8 mouse cellular contexts compared by ENCODE assay signal in genomic region chr9:65828511-65828910, GRCm38 (mm10). TPM values are rescaled to one million over a fixed set of nuclear protein-coding genes. Genes with fewer than 3 reads are reported as not detected.
DNase-seq lines count a peak whose midpoint lies in the region; ATAC-seq and TF ChIP-seq lines count a peak whose summit lies in the region.

No protein-coding gene starts in this region.

- H3K27me3 ChIP-seq in lung, embryonic 14.5 days (ENCODE audit: insufficient read depth, low read length): no peaks in the 10 kb centered on the region
- no peaks in the 10 kb centered on the region for H3K27me3 ChIP-seq in forebrain, embryonic 14.5 days (replicated peaks; ENCODE audit: control insufficient read depth, insufficient read depth, low read length)
- no peaks in the 10 kb centered on the region for H3K27me3 ChIP-seq in liver, embryonic 14.5 days (ENCODE audit: control insufficient read depth, insufficient read depth, low read length)
- no peaks in the 10 kb centered on the region for H3K27me3 ChIP-seq in stomach, postnatal 0 days (ENCODE audit: control insufficient read depth, insufficient read depth, low read length)

- TF ChIP-seq CTCF in lung, embryonic 14.5 days (IDR thresholded peaks at IDR 0.05; ENCODE audit: low read depth): no peak
- no peak for TF ChIP-seq CTCF in lung, adult 2 months (IDR thresholded peaks at IDR 0.05; ENCODE audit: insufficient read depth, low read length)
- TF ChIP-seq CTCF in liver, embryonic 14.5 days (IDR thresholded peaks at IDR 0.05; ENCODE audit: low read depth): no peak
- TF ChIP-seq CTCF in stomach, postnatal 0 days (IDR thresholded peaks at IDR 0.05; ENCODE audit: low read depth): no peak
- no peak for TF ChIP-seq CTCF in left cerebral cortex, adult 2 months (IDR thresholded peaks at IDR 0.05)

- no peak for ATAC-seq in lung, embryonic 14.5 days (ENCODE audit: insufficient read depth)
- no peak for ATAC-seq in forebrain, embryonic 14.5 days
- no peak for ATAC-seq in liver, embryonic 14.5 days (ENCODE audit: insufficient read depth)
- no peak for ATAC-seq in stomach, postnatal 0 days (ENCODE audit: low FRiP score, low TSS enrichment)

- peak; percentile 9 for DNase-seq in lung, embryonic 14.5 days
- no peak for DNase-seq in lung, adult 2 months
- no peak for DNase-seq in forebrain, embryonic 14.5 days (ENCODE audit: low spot score)
- no peak for DNase-seq in liver, embryonic 14.5 days (ENCODE audit: low read depth in 3 of 3, low spot score in 3 of 3)
- no peak for DNase-seq in stomach, postnatal 0 days (ENCODE audit: low spot score)
- no peak for DNase-seq in right cerebral cortex, postnatal 14 days
- DNase-seq in right cerebral cortex, adult 18-20 months: no peak
- DNase-seq in left cerebral cortex, adult 2 months (ENCODE audit: extremely low spot score in 1 of 2, low spot score in 2 of 2): no peak

- TF ChIP-seq EP300 in liver, embryonic 14.5 days (IDR thresholded peaks at IDR 0.05; ENCODE audit: low read depth): no peak
- no peak for TF ChIP-seq EP300 in stomach, postnatal 0 days (optimal IDR thresholded peaks at IDR 0.05)

- 0 out of 2 replicates have a peak overlapping the region, but pooled peaks have one; percentile 32 for H3K27ac ChIP-seq in lung, embryonic 14.5 days (ENCODE audit: low read depth)
- H3K27ac ChIP-seq in forebrain, embryonic 14.5 days (ENCODE audit: low read depth, low read length): no peak overlapping the region
- no peak overlapping the region for H3K27ac ChIP-seq in liver, embryonic 14.5 days
- H3K27ac ChIP-seq in stomach, postnatal 0 days (replicated peaks): no peak overlapping the region
- no peak overlapping the region for H3K27ac ChIP-seq in left cerebral cortex, adult 2 months

- H3K4me1 ChIP-seq in lung, embryonic 14.5 days (ENCODE audit: insufficient read depth): peaks cover 20% of the 10 kb centered on the region
- H3K4me1 ChIP-seq in lung, adult 2 months (ENCODE audit: control insufficient read depth, insufficient read depth, low read length): peaks cover 29% of the 10 kb centered on the region
- H3K4me1 ChIP-seq in forebrain, embryonic 14.5 days (ENCODE audit: control insufficient read depth, insufficient read depth, low read length): peaks cover 40% of the 10 kb centered on the region
- peaks cover 36% of the 10 kb centered on the region in 2 experiments for H3K4me1 ChIP-seq in liver, embryonic 14.5 days (replicated peaks; ENCODE audit: control insufficient read depth in 2 of 2, insufficient read depth in 2 of 2, low read length in 1 of 2)
- H3K4me1 ChIP-seq in stomach, postnatal 0 days (replicated peaks; ENCODE audit: control insufficient read depth, insufficient read depth): peaks cover 8% of the 10 kb centered on the region; the same call in 1 of the 2 replicates

- WGBS in lung, embryonic 14.5 days: 19% methylated on average over 3 of the region's 3 CpGs
- 9% methylated on average over 3 of the region's 3 CpGs for WGBS in lung, adult 2 months
- 42% methylated on average over 3 of the region's 3 CpGs for WGBS in forebrain, embryonic 14.5 days
- WGBS in liver, embryonic 14.5 days (ENCODE audit: insufficient replicate concordance): 22% methylated on average over 3 of the region's 3 CpGs
- WGBS in stomach, postnatal 0 days: 16% methylated on average over 3 of the region's 3 CpGs

- no peaks in the 10 kb centered on the region for H3K9me3 ChIP-seq in lung, embryonic 14.5 days (ENCODE audit: low read depth, low read length)
- no peaks in the 10 kb centered on the region for H3K9me3 ChIP-seq in forebrain, embryonic 14.5 days (replicated peaks; ENCODE audit: control insufficient read depth, low read length)
- no peaks in the 10 kb centered on the region for H3K9me3 ChIP-seq in liver, embryonic 14.5 days (ENCODE audit: control insufficient read depth, low read length)
- no peaks in the 10 kb centered on the region for H3K9me3 ChIP-seq in stomach, postnatal 0 days (ENCODE audit: control insufficient read depth, low read length)

- H3K4me3 ChIP-seq in lung, embryonic 14.5 days (ENCODE audit: low read depth, low read length): peak overlapping the region; percentile 88
- H3K4me3 ChIP-seq in lung, adult 2 months (replicated peaks; ENCODE audit: extremely low read depth, low read depth, low read length): no peak overlapping the region
- H3K4me3 ChIP-seq in forebrain, embryonic 14.5 days (ENCODE audit: low read depth, low read length): no peak overlapping the region
- H3K4me3 ChIP-seq in liver, embryonic 14.5 days (ENCODE audit: insufficient read depth in 1 of 2, low read depth in 2 of 2, low read length in 2 of 2): peak overlapping the region; percentile 72 to 74; a peak in 2 of 4 replicates
- peak overlapping the region; percentile 84; the same call in 1 of the 2 replicates for H3K4me3 ChIP-seq in stomach, postnatal 0 days (ENCODE audit: low read depth, low read length)
- no peak overlapping the region for H3K4me3 ChIP-seq in left cerebral cortex, adult 2 months

- peak overlapping the region; percentile 81 for H3K4me2 ChIP-seq in lung, embryonic 14.5 days
- H3K4me2 ChIP-seq in forebrain, embryonic 14.5 days (ENCODE audit: low read length): peak overlapping the region; percentile 72
- peak overlapping the region; percentile 90 for H3K4me2 ChIP-seq in liver, embryonic 14.5 days (ENCODE audit: low read depth)
- peak overlapping the region; percentile 67 for H3K4me2 ChIP-seq in stomach, postnatal 0 days (replicated peaks; ENCODE audit: low read depth)

- TF ChIP-seq POLR2A in lung, adult 2 months (IDR thresholded peaks at IDR 0.05; ENCODE audit: borderline replicate concordance, extremely low read depth, low read depth, low read length): no peak

- intact Hi-C loops in left cerebral cortex, adult 2 months (cut with DNase I): loop anchor here (5.0 kb wide), 2 partner anchors 36 to 131 kb away; no protein-coding TSS in a partner anchor

- H3K36me3 ChIP-seq in lung, embryonic 14.5 days (ENCODE audit: insufficient read depth): peaks cover 7% of the 10 kb centered on the region; the same call in 1 of the 2 replicates
- H3K36me3 ChIP-seq in forebrain, embryonic 14.5 days (ENCODE audit: control insufficient read depth, insufficient read depth, low read length): no peaks in the 10 kb centered on the region
- H3K36me3 ChIP-seq in liver, embryonic 14.5 days (replicated peaks; ENCODE audit: control insufficient read depth, insufficient read depth, low read depth): no peaks in the 10 kb centered on the region
- H3K36me3 ChIP-seq in stomach, postnatal 0 days (ENCODE audit: control insufficient read depth, insufficient read depth, low read length): no peaks in the 10 kb centered on the region

- H3K9ac ChIP-seq in lung, embryonic 14.5 days: peak overlapping the region; percentile 96; the same call in 1 of the 2 replicates
- no peak overlapping the region for H3K9ac ChIP-seq in forebrain, embryonic 14.5 days (ENCODE audit: low read length)
- H3K9ac ChIP-seq in liver, embryonic 14.5 days (replicated peaks): peak overlapping the region; percentile 81; the same call in 1 of the 2 replicates
- no peak overlapping the region for H3K9ac ChIP-seq in stomach, postnatal 0 days (ENCODE audit: low read length)

RNA-seq across cellular contexts. Expression of gene Zfp609, which starts 1.1 kb away (rescaled TPM):
- polyA plus RNA-seq in lung, embryonic 14.5 days (2014; fragmentation: Nextera tagmentation; extraction: Ambion mirVana): 7.4 and 7.6 TPM in 2 replicates
- 8.3 and 11.7 TPM in 2 replicates for polyA plus RNA-seq in lung, adult 2 months (2012; rRNA removed)
- 7.4 and 8.8 TPM in 2 replicates for polyA plus RNA-seq in forebrain, embryonic 14.5 days (2014; fragmentation: Nextera tagmentation; extraction: Ambion mirVana)
- polyA plus RNA-seq in liver, embryonic 14.5 days (2012; rRNA removed): 2.4 and 2.7 TPM in 2 replicates
- 1.1 and 1.2 TPM in 2 replicates for polyA plus RNA-seq in liver, embryonic 14.5 days (2014; fragmentation: Nextera tagmentation; extraction: Ambion mirVana)
- 2.4 and 2.7 TPM in 2 replicates for polyA plus RNA-seq in stomach, postnatal 0 days (2015; fragmentation: Nextera tagmentation; extraction: Ambion mirVana)
- total RNA-seq in left cerebral cortex, adult 2 months (2021): 10 to 100 TPM; 48.5 to 49.1 TPM

Comparison
In these comparisons a context has a peak if more than half of its experiments do, and no peak if none do; other contexts are left out.
1. H3K4me3 ChIP-seq: peak in lung, embryonic 14.5 days (single experiment), liver, embryonic 14.5 days (2 of 2) and stomach, postnatal 0 days (single experiment); none in lung, adult 2 months (single experiment), forebrain, embryonic 14.5 days (single experiment) and left cerebral cortex, adult 2 months (single experiment).
2. H3K9ac ChIP-seq: peak in lung, embryonic 14.5 days (single experiment) and liver, embryonic 14.5 days (single experiment); none in forebrain, embryonic 14.5 days (single experiment) and stomach, postnatal 0 days (single experiment).
3. Peak in every context shown above with its lines, with median percentiles within 50 percentile points of each other: H3K4me2 ChIP-seq.